Comparison of ENCODE assay signal across 8 mouse cellular contexts in the genomic region with DNA sequence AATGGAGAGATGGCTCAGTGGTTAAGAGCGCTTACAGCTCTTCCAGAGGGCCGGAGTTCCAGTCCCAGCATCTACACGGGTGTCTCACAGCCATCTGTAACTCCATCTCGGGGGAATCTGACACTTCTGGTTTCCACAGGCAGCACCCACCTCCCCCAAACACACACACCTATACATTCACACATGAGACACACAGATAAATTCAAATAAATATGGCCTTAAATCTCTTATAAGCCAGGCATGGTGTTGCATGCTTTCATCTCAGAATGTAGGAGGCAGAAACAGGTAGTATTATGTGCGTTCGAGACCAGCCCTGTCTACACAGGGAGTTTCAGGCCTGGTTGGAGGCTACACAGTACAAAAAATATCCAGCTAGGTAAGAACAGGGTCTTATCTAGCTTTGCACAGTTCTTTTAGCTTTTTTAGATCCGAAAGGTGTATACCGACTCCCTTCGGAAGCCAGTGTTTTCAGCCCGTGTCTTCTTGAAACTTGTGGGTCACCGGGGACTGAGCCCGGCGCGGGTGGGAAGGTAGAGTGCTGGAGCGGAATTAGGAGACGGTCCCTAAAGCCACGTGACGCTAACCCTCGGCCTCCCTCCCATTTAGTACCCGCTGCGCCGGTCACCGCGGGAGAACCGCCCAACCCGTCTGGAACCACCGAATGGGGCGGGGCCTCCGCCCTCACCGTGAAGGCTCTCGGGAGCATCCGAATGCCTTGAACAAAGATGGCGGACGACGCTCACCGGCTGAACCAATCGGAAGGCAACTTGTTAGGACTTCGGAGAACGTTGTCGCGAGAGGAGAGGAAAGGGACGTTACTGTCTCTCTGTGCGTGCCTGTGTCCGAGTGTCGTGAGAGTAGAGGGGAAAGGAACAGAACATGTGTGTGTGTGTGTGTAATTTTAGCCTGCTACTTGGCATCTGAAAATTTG. TPM values are rescaled to one million over a fixed set of nuclear protein-coding genes. Genes with fewer than 3 reads are reported as not detected.
DNase-seq lines count a peak whose midpoint lies in the region; ATAC-seq and TF ChIP-seq lines count a peak whose summit lies in the region.

No protein-coding gene starts in this region.

- peaks cover 11% of the 10 kb centered on the region; the same call in 1 of the 2 replicates for H3K36me3 ChIP-seq in embryonic facial prominence, embryonic 13.5 days
- peaks cover 3% of the 10 kb centered on the region; the same call in 1 of the 2 replicates for H3K36me3 ChIP-seq in kidney, adult 2 months (ENCODE audit: control insufficient read depth, insufficient read depth, low read length)
- H3K36me3 ChIP-seq in limb, embryonic 12.5 days, result 0 out of 2 replicates have a peak, but pooled peaks cover 3% of the 10 kb centered on the region
- no peaks in the 10 kb centered on the region for H3K36me3 ChIP-seq in midbrain, embryonic 15.5 days (replicated peaks)
- no peaks in the 10 kb centered on the region for H3K36me3 ChIP-seq in spleen, adult 2 months (ENCODE audit: control insufficient read depth, insufficient read depth, low read length)

- no peaks in the 10 kb centered on the region for H3K27me3 ChIP-seq in embryonic facial prominence, embryonic 13.5 days
- H3K27me3 ChIP-seq in kidney, adult 2 months (replicated peaks; ENCODE audit: control insufficient read depth, insufficient read depth, low read length), result no peaks in the 10 kb centered on the region
- no peaks in the 10 kb centered on the region for H3K27me3 ChIP-seq in limb, embryonic 12.5 days
- no peaks in the 10 kb centered on the region for H3K27me3 ChIP-seq in midbrain, embryonic 15.5 days (replicated peaks)
- no peaks in the 10 kb centered on the region for H3K27me3 ChIP-seq in spleen, adult 2 months (ENCODE audit: control insufficient read depth, insufficient read depth, low read length)

- TF ChIP-seq POLR2A in kidney, adult 2 months (IDR thresholded peaks at IDR 0.05; ENCODE audit: low read depth, low read length), result peak; percentile 22
- TF ChIP-seq POLR2A in spleen, adult 2 months (IDR thresholded peaks at IDR 0.05; ENCODE audit: low read depth, low read length), result peak; percentile 95

- peaks cover 25% of the 10 kb centered on the region for H3K4me1 ChIP-seq in embryonic facial prominence, embryonic 13.5 days
- peaks cover 10% of the 10 kb centered on the region for H3K4me1 ChIP-seq in kidney, adult 2 months (ENCODE audit: control insufficient read depth, insufficient read depth, low read length)
- H3K4me1 ChIP-seq in limb, embryonic 12.5 days (replicated peaks), result peaks cover 22% of the 10 kb centered on the region
- H3K4me1 ChIP-seq in midbrain, embryonic 15.5 days, result peaks cover 32% of the 10 kb centered on the region
- H3K4me1 ChIP-seq in spleen, adult 2 months (ENCODE audit: control insufficient read depth, insufficient read depth, insufficient read length), result peaks cover 10% of the 10 kb centered on the region; the same call in 1 of the 2 replicates

- ATAC-seq in embryonic facial prominence, embryonic 13.5 days (ENCODE audit: insufficient number of reproducible peaks, insufficient read depth, low FRiP score, low TSS enrichment, low read depth), result peak; percentile 94
- ATAC-seq in limb, embryonic 12.5 days (ENCODE audit: insufficient number of reproducible peaks, insufficient read depth, low FRiP score, low TSS enrichment, low read depth), result peak; percentile 93
- ATAC-seq in midbrain, embryonic 15.5 days (replicated peaks), result peak; percentile 95

- H3K9ac ChIP-seq in embryonic facial prominence, embryonic 13.5 days, result peak overlapping the region; percentile 85
- H3K9ac ChIP-seq in limb, embryonic 12.5 days (replicated peaks), result peak overlapping the region; percentile 74
- peak overlapping the region; percentile 70 for H3K9ac ChIP-seq in midbrain, embryonic 15.5 days

- H3K4me2 ChIP-seq in embryonic facial prominence, embryonic 13.5 days, result peak overlapping the region; percentile 88
- H3K4me2 ChIP-seq in limb, embryonic 12.5 days, result peak overlapping the region; percentile 86
- peak overlapping the region; percentile 84 for H3K4me2 ChIP-seq in midbrain, embryonic 15.5 days

- peak; percentile 99 for DNase-seq in 3134 (ENCODE audit: extremely low read depth, insufficient read length, low spot score)
- DNase-seq in adrenal gland, postnatal 36 days, result peak; percentile 99
- peak; percentile 98 to 99 for DNase-seq in heart, adult 18-20 months
- DNase-seq in kidney, adult 2 months, result peak; percentile 99
- DNase-seq in spleen, adult 2 months (ENCODE audit: low read depth in 1 of 2, low spot score in 2 of 2), result peak; percentile 95 to 97

- no peak for TF ChIP-seq CTCF in kidney, adult 2 months (conservative IDR thresholded peaks at IDR 0.05; ENCODE audit: insufficient read depth, insufficient read length, low read depth, low read length)
- no peak for TF ChIP-seq CTCF in spleen, adult 2 months (IDR thresholded peaks at IDR 0.05; ENCODE audit: extremely low read depth, insufficient read depth, insufficient read length, insufficient replicate concordance)

- H3K27ac ChIP-seq in embryonic facial prominence, embryonic 13.5 days, result peak overlapping the region; percentile 88
- H3K27ac ChIP-seq in kidney, adult 2 months (ENCODE audit: insufficient read depth, low read depth, low read length), result peak overlapping the region; percentile 81
- peak overlapping the region; percentile 83 for H3K27ac ChIP-seq in limb, embryonic 12.5 days
- H3K27ac ChIP-seq in midbrain, embryonic 15.5 days, result peak overlapping the region; percentile 89
- peak overlapping the region; percentile 59 for H3K27ac ChIP-seq in spleen, adult 2 months (ENCODE audit: insufficient read depth, low read length)

- 2% methylated on average over 45 of the region's 45 CpGs for WGBS in embryonic facial prominence, embryonic 13.5 days
- 3% methylated on average over 45 of the region's 45 CpGs for WGBS in kidney, adult 2 months
- WGBS in limb, embryonic 12.5 days, result 2% methylated on average over 45 of the region's 45 CpGs
- WGBS in midbrain, embryonic 15.5 days, result 3% methylated on average over 45 of the region's 45 CpGs
- WGBS in spleen, adult 2 months, result 4% methylated on average over 45 of the region's 45 CpGs

- H3K4me3 ChIP-seq in embryonic facial prominence, embryonic 13.5 days, result peak overlapping the region; percentile 56
- H3K4me3 ChIP-seq in kidney, adult 2 months (ENCODE audit: insufficient read depth, low read depth, low read length), result peak overlapping the region; percentile 71
- H3K4me3 ChIP-seq in limb, embryonic 12.5 days (replicated peaks), result peak overlapping the region; percentile 52
- H3K4me3 ChIP-seq in midbrain, embryonic 15.5 days, result peak overlapping the region; percentile 56
- peak overlapping the region; percentile 41 for H3K4me3 ChIP-seq in spleen, adult 2 months (ENCODE audit: extremely low read depth, insufficient read depth, insufficient read length)

- H3K9me3 ChIP-seq in embryonic facial prominence, embryonic 13.5 days, result no peaks in the 10 kb centered on the region
- H3K9me3 ChIP-seq in limb, embryonic 12.5 days, result no peaks in the 10 kb centered on the region
- no peaks in the 10 kb centered on the region for H3K9me3 ChIP-seq in midbrain, embryonic 15.5 days

RNA-seq across cellular contexts. Expression of a gene that starts 1.1 kb away (rescaled TPM):
- 10 to 100 TPM; 22.2 to 22.3 TPM for total RNA-seq in adrenal gland, postnatal 36 days (2021)
- 6.7 and 7.7 TPM in 2 replicates for polyA plus RNA-seq in embryonic facial prominence, embryonic 13.5 days (2015; fragmentation: Nextera tagmentation; extraction: Ambion mirVana)
- 100 to 1,000 TPM; 133 to 172 TPM for total RNA-seq in heart, adult 18-20 months (2021)
- polyA plus RNA-seq in kidney, adult 2 months (2012; rRNA removed), result 30.1 and 31.2 TPM in 2 replicates
- 8.7 TPM in 2 replicates for polyA plus RNA-seq in limb, embryonic 12.5 days (2016; fragmentation: Nextera tagmentation; extraction: Ambion mirVana)
- 9.3 and 12.8 TPM in 2 replicates for polyA plus RNA-seq in midbrain, embryonic 15.5 days (2015; fragmentation: Nextera tagmentation; extraction: Ambion mirVana)
- polyA plus RNA-seq in spleen, adult 2 months (2012; rRNA removed), result 5.1 and 6.2 TPM in 2 replicates

RNA-seq across cellular contexts. Expression of a gene that starts 26.9 kb away (rescaled TPM):
- total RNA-seq in adrenal gland, postnatal 36 days (2021), result 1 to 10 TPM; 1.3 to 1.5 TPM
- polyA plus RNA-seq in embryonic facial prominence, embryonic 13.5 days (2015; fragmentation: Nextera tagmentation; extraction: Ambion mirVana), result 2.0 and 3.8 TPM in 2 replicates
- total RNA-seq in heart, adult 18-20 months (2021), result under 1 TPM; 0.44 to 0.87 TPM
- polyA plus RNA-seq in kidney, adult 2 months (2012; rRNA removed), result 1.5 and 1.8 TPM in 2 replicates
- polyA plus RNA-seq in limb, embryonic 12.5 days (2016; fragmentation: Nextera tagmentation; extraction: Ambion mirVana), result 3.2 and 3.3 TPM in 2 replicates
- 4.0 TPM in 2 replicates for polyA plus RNA-seq in midbrain, embryonic 15.5 days (2015; fragmentation: Nextera tagmentation; extraction: Ambion mirVana)
- polyA plus RNA-seq in spleen, adult 2 months (2012; rRNA removed), result 1.9 and 2.9 TPM in 2 replicates

RNA-seq across cellular contexts. Expression of a gene that starts 31.7 kb away (rescaled TPM):
- total RNA-seq in adrenal gland, postnatal 36 days (2021), result not detected
- not detected in 2 replicates for polyA plus RNA-seq in embryonic facial prominence, embryonic 13.5 days (2015; fragmentation: Nextera tagmentation; extraction: Ambion mirVana)
- 1 to 10 TPM in 1 of 2 experiments, not detected in 1; 6.2 TPM for total RNA-seq in heart, adult 18-20 months (2021)
- polyA plus RNA-seq in kidney, adult 2 months (2012; rRNA removed), result 8.8 and 11.7 TPM in 2 replicates
- not detected in 2 replicates for polyA plus RNA-seq in limb, embryonic 12.5 days (2016; fragmentation: Nextera tagmentation; extraction: Ambion mirVana)
- polyA plus RNA-seq in midbrain, embryonic 15.5 days (2015; fragmentation: Nextera tagmentation; extraction: Ambion mirVana), result 1.3 and 1.4 TPM in 2 replicates
- polyA plus RNA-seq in spleen, adult 2 months (2012; rRNA removed), result not detected in 2 replicates

RNA-seq across cellular contexts. Expression of a gene that starts 38.7 kb away (rescaled TPM):
- 10 to 100 TPM; 24.7 to 24.9 TPM for total RNA-seq in adrenal gland, postnatal 36 days (2021)
- polyA plus RNA-seq in embryonic facial prominence, embryonic 13.5 days (2015; fragmentation: Nextera tagmentation; extraction: Ambion mirVana), result 37.4 and 39.4 TPM in 2 replicates
- 10 to 100 TPM; 11.6 to 13.5 TPM for total RNA-seq in heart, adult 18-20 months (2021)
- polyA plus RNA-seq in kidney, adult 2 months (2012; rRNA removed), result 25.2 and 26.7 TPM in 2 replicates
- polyA plus RNA-seq in limb, embryonic 12.5 days (2016; fragmentation: Nextera tagmentation; extraction: Ambion mirVana), result 36.6 and 39.5 TPM in 2 replicates
- polyA plus RNA-seq in midbrain, embryonic 15.5 days (2015; fragmentation: Nextera tagmentation; extraction: Ambion mirVana), result 55.3 and 55.4 TPM in 2 replicates
- 20.6 and 26.2 TPM in 2 replicates for polyA plus RNA-seq in spleen, adult 2 months (2012; rRNA removed)

Comparison
In these comparisons a context has a peak if more than half of its experiments do, and no peak if none do; other contexts are left out.
1. Peak in every context shown above with its lines: DNase-seq, ATAC-seq, H3K4me3 ChIP-seq and H3K27ac ChIP-seq.